ENCODE assay signal across 25 mouse cellular contexts in the genomic region with DNA sequence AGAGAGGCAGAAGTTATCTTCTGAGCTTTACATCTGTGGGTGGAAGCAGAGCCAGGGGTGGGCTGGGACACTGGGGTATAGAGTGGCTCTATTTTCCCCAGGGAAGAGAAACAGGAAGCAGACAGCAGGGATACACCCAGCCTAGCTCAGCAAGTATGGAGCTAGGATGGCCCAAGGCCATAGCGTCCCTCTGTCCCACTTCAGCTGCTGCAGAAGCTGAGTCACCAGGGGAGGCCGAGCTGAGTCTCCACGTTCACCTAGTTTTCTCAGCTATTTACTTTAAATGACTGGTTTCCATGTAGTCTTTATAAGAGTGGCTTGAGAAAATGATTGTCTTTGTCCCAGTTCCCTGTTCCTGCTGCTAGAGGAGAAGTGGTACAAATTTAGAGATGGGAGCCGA. TPM values are rescaled to one million over a fixed set of nuclear protein-coding genes. Genes with fewer than 3 reads are reported as not detected.
A peak's percentile ranks its signal among the peaks of the same experiment; 100 is the strongest.
DNase-seq lines count a peak whose midpoint lies in the region; ATAC-seq lines count a peak whose summit lies in the region.
"Had no signal": no experiment of that assay in that cellular context is flagged by ENCODE, and none has a peak within 500 bp of the region (broad histone marks: within the 10 kb centered on the region; RNA-seq: fewer than 3 reads in every experiment).

No protein-coding gene starts in this region.

- DNase-seq in adrenal gland, adult (ENCODE audit: inconsistent age in 2 of 2, low spot score in 1 of 2): peak; percentile 68 to 72
- DNase-seq in adrenal gland, postnatal 4 days (ENCODE audit: low spot score in 2 of 2): no peak
- DNase-seq in frontal cortex, postnatal 36 days (ENCODE audit: low spot score in 2 of 2): no peak
- peak; percentile 60 for DNase-seq in adrenal gland, postnatal 36 days
- DNase-seq in heart, postnatal 4 days: no peak
- DNase-seq in lung, postnatal 10 days: no peak
- no peak for DNase-seq in thymus, postnatal 14 days
- DNase-seq: B cell, adult 2 months; cerebellum, adult 11-12 months; cerebellum, adult 8-10 months; cerebellum, postnatal 10 days; gastrocnemius, postnatal 10 days; gastrocnemius, postnatal 36 days; heart, adult 2 months; heart, postnatal 14 days; kidney, adult 2 months had no signal

- ATAC-seq in frontal cortex, adult (ENCODE audit: low TSS enrichment): peak; percentile 85
- ATAC-seq: forebrain, embryonic 13.5 days; forebrain, embryonic 16.5 days; intestine, postnatal 0 days; Patski had no signal

RNA-seq across cellular contexts. Expression of a gene that starts 15.4 kb away (rescaled TPM):
- 10 to 100 TPM in 1 of 2 experiments, under 1 TPM in 1; 0.70 to 12.4 TPM for total RNA-seq in adrenal gland, postnatal 4 days (2021)
- total RNA-seq in adrenal gland, postnatal 36 days (2021): under 1 TPM; 0.20 to 0.53 TPM
- total RNA-seq in heart, postnatal 4 days (2021): not detected
- total RNA-seq: CH12.LX; G1E; gastrocnemius, postnatal 10 days; granulocyte monocyte progenitor cell, adult 5-6 weeks; heart, adult 2 months; heart, postnatal 14 days; hematopoietic stem cell, adult 5-6 weeks had no signal

RNA-seq across cellular contexts. Expression of a gene that starts 20.8 kb away (rescaled TPM):
- 10 to 100 TPM; 26.6 to 29.4 TPM for total RNA-seq in adrenal gland, postnatal 4 days (2021)
- total RNA-seq in adrenal gland, postnatal 36 days (2021): 10 to 100 TPM; 25.1 to 33.2 TPM
- 10 to 100 TPM; 17.4 to 18.6 TPM for total RNA-seq in heart, postnatal 4 days (2021)

RNA-seq across cellular contexts. Expression of a gene that starts 23.5 kb away (rescaled TPM):
- total RNA-seq in adrenal gland, postnatal 4 days (2021): 1 to 10 TPM in 1 of 2 experiments, under 1 TPM in 1; 0.59 to 1.1 TPM
- under 1 TPM in 1 of 2 experiments, not detected in 1; 0.17 TPM for total RNA-seq in adrenal gland, postnatal 36 days (2021)
- total RNA-seq in heart, postnatal 4 days (2021): not detected
- total RNA-seq: gastrocnemius, postnatal 36 days; heart, adult 2 months; hematopoietic stem cell, adult 5-6 weeks had no signal

RNA-seq across cellular contexts. Expression of a gene that starts 47.5 kb away (rescaled TPM):
- not detected for total RNA-seq in adrenal gland, postnatal 4 days (2021)
- total RNA-seq in adrenal gland, postnatal 36 days (2021): not detected
- not detected for total RNA-seq in heart, postnatal 4 days (2021)
- total RNA-seq: CH12.LX; G1E; gastrocnemius, postnatal 10 days; gastrocnemius, postnatal 36 days; granulocyte monocyte progenitor cell, adult 5-6 weeks; heart, adult 2 months; heart, postnatal 14 days; hematopoietic stem cell, adult 5-6 weeks had no signal

Comparison
In these comparisons a context has a peak if more than half of its experiments do, and no peak if none do; other contexts are left out.
1. DNase-seq: peak in adrenal gland, adult (2 of 2) and adrenal gland, postnatal 36 days (2 of 2); none in adrenal gland, postnatal 4 days (0 of 2), frontal cortex, postnatal 36 days (0 of 2), heart, postnatal 4 days (single experiment), lung, postnatal 10 days (single experiment) and thymus, postnatal 14 days (single experiment).